Mouse (Mus musculus): ENCODE data around the gene Hnrnpa1. TPM values are rescaled to one million over a fixed set of nuclear protein-coding genes. Genes with fewer than 3 reads are reported as not detected.

Gene Hnrnpa1
- polyA plus RNA-seq, 1 experiment from 2014 or later = 720 TPM

DNA sequence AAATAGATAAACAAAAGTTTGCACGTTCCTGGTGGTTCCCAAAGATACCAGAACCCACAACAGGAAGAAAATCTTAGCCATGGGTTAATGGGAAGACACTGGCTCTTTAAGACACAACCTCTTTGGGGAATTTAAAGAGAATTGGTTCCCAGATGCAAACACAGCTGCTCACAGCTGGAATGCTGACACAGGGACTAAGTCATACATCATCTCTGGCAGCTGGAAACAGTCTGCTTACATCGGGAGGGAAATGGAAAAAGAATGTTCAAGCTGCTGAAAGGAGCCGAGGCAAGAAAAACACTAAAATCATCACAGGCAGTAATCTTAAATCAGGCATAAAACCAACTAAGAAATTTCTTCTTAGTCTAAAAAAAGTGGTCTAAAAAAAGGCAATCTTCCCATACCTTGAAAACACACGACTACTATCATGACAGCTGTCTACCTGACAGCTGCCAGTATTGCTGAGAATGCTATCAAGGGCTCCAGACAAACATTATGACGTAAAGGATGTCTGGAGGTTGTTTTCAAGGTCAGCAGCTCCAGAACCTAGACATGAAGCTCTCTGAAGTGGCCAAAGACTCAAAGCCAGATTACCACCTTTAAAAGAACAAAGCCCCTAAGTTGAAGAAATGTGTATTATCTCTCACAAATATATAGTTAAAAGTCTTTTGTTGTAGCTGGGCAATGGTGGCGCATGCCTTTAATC is 38.0 kb upstream of the Hnrnpa1 start:
- H3K9ac ChIP-seq (ENCODE audit: low read depth, low read length) = no peak overlapping the region
- no peaks in the 10 kb centered on the region for H3K27me3 ChIP-seq (ENCODE audit: insufficient read depth, low read length)
- ATAC-seq (replicated peaks; ENCODE audit: low FRiP score, low read depth) (peak; percentile 49; the same call in 1 of the 2 replicates), DNase-seq (ENCODE audit: low spot score) (peak; percentile 92)
- 34% methylated on average over 6 of the region's 6 CpGs for WGBS
- H3K4me2 ChIP-seq (ENCODE audit: low read length) = no peak overlapping the region
- no peaks in the 10 kb centered on the region for H3K9me3 ChIP-seq (replicated peaks; ENCODE audit: low read length)
- peaks cover 2% of the 10 kb centered on the region; the same call in 1 of the 2 replicates for H3K4me1 ChIP-seq (replicated peaks; ENCODE audit: insufficient read depth, low read length)
- H3K36me3 ChIP-seq (ENCODE audit: insufficient read depth, low read length) = peaks cover 49% of the 10 kb centered on the region
- TF ChIP-seq CTCF (IDR thresholded peaks at IDR 0.05; ENCODE audit: low read depth) = no peak
- no peak overlapping the region for H3K4me3 ChIP-seq (replicated peaks; ENCODE audit: low read depth, low read length)
- H3K27ac ChIP-seq = peak overlapping the region; percentile 51

DNA sequence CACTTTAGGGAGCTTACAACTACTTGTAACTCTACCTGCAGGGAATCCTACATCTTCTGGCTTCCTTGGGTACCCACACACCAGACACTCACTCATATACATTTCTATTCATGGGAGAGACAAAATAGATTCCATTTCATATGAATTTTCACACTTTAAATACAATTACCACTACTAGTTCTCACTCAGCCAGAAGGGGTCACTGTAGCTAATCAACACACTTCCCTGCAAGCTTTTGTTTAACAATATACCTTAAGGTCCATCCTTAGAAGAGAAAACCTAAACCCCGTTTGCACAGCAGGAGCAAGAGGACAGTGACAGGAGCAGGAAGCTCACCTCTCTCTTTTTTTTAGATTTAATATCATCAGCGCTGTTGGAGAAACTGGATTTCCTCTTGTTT is 35.1 kb upstream of the Hnrnpa1 start:
- Histone ChIP-seq H3K9ac (ENCODE audit: low read depth, low read length) (no peak overlapping the region), H3K4me2 (ENCODE audit: low read length) (no peak overlapping the region), H3K27ac (no peak overlapping the region), H3K27me3 (ENCODE audit: insufficient read depth, low read length) (no peaks in the 10 kb centered on the region), H3K4me1 (replicated peaks; ENCODE audit: insufficient read depth, low read length) (peaks cover 2% of the 10 kb centered on the region; the same call in 1 of the 2 replicates), H3K4me3 (replicated peaks; ENCODE audit: low read depth, low read length) (no peak overlapping the region), H3K9me3 (replicated peaks; ENCODE audit: low read length) (no peaks in the 10 kb centered on the region), H3K36me3 (ENCODE audit: insufficient read depth, low read length) (peaks cover 40% of the 10 kb centered on the region; the same call in 1 of the 2 replicates)
- ATAC-seq (replicated peaks; ENCODE audit: low FRiP score, low read depth) = no peak
- peak; percentile 68 for DNase-seq (ENCODE audit: low spot score)
- WGBS = 48% methylated on average over 2 of the region's 2 CpGs
- peak; percentile 70 for TF ChIP-seq CTCF (IDR thresholded peaks at IDR 0.05; ENCODE audit: low read depth)

DNA sequence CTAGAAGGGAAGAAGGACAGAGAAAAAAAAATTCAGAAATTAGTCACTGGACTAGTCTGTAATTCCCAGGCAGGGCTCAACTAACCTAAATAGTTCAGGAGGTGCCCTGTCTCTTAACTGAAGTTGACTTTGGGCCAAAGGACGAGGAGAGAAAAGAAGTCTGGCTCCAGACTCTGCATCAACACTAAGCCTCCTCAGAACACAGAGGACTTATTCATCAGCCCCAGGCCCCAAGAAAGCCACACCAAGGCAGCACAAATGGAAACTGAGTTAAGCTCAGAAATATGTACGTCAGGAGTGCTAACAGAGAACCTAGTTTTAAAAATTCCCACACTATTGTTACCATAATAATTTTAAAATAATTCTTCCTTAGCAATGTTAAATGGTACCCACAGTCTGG is 26.1 kb upstream of the Hnrnpa1 start:
- WGBS = 36% methylated on average over 2 of the region's 2 CpGs
- Histone ChIP-seq H3K27me3 (ENCODE audit: insufficient read depth, low read length) (no peaks in the 10 kb centered on the region), H3K27ac (peak overlapping the region; percentile 20), H3K36me3 (ENCODE audit: insufficient read depth, low read length) (peaks cover 28% of the 10 kb centered on the region), H3K4me3 (replicated peaks; ENCODE audit: low read depth, low read length) (peak overlapping the region; percentile 6), H3K4me2 (ENCODE audit: low read length) (peak overlapping the region; percentile 41), H3K4me1 (replicated peaks; ENCODE audit: insufficient read depth, low read length) (peaks cover 6% of the 10 kb centered on the region), H3K9ac (ENCODE audit: low read depth, low read length) (no peak overlapping the region), H3K9me3 (replicated peaks; ENCODE audit: low read length) (no peaks in the 10 kb centered on the region)
- DNase-seq (ENCODE audit: low spot score) = no peak
- no peak for TF ChIP-seq CTCF (IDR thresholded peaks at IDR 0.05; ENCODE audit: low read depth)
- ATAC-seq (replicated peaks; ENCODE audit: low FRiP score, low read depth) = no peak

DNA sequence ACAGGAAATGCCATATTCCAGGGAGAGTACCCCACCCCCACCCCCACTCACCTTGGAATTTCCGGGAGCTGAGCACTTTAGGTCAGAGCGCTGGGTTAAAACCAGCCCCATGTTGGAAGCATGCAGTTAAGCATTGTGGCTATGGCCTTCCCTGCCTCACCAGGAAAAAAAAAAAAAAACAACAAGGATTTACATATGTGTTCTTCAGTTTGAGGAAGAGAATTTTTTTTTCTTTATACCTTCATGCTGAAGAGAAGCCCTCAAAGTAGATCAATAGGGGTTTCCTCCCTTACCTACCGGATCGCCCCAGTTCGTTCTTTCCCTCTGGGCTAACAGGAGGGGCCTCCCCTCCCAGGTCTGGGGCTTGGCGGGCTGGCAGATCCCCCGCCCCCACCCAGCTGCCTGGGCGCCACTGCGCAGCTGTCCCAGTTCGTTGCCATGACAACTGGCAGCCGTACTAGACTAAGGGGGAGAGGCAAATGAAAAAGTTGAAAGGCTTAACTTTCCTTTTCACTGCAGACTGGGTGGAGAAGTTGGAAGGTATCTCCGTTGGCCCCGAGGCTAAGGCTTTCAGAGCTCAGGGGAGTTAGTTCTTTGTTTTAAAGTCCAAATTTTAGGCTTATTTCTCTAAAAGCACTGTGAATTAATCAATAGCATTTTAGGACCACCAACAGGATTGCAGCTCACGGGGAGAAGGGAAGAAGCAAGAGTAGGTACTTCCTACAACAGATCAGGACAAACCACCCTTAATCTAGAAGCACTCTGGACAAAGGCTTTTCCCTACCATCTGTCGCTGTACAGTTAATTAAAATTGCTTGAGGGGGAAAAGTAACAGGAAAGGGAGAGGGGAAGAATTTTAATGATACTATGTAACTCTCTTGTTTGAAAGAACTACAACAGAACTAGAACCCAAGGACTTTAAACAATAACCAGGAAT is 25.0 kb upstream of the Hnrnpa1 start:
- H3K4me1 ChIP-seq (replicated peaks; ENCODE audit: insufficient read depth, low read length) = peaks cover 6% of the 10 kb centered on the region
- no peaks in the 10 kb centered on the region for H3K9me3 ChIP-seq (replicated peaks; ENCODE audit: low read length)
- peak overlapping the region; percentile 96 for H3K27ac ChIP-seq
- H3K4me3 ChIP-seq (replicated peaks; ENCODE audit: low read depth, low read length) = peak overlapping the region; percentile 37
- WGBS = under 1% methylated on average over 15 of the region's 15 CpGs
- H3K27me3 ChIP-seq (ENCODE audit: insufficient read depth, low read length) = no peaks in the 10 kb centered on the region
- peak overlapping the region; percentile 44; the same call in 1 of the 2 replicates for H3K9ac ChIP-seq (ENCODE audit: low read depth, low read length)
- ATAC-seq (replicated peaks; ENCODE audit: low FRiP score, low read depth) = peak; percentile 95
- H3K36me3 ChIP-seq (ENCODE audit: insufficient read depth, low read length) = peaks cover 21% of the 10 kb centered on the region
- peak overlapping the region; percentile 84 for H3K4me2 ChIP-seq (ENCODE audit: low read length)
- no peak for TF ChIP-seq CTCF (IDR thresholded peaks at IDR 0.05; ENCODE audit: low read depth)
- DNase-seq (ENCODE audit: low spot score) = peak; percentile 97

DNA sequence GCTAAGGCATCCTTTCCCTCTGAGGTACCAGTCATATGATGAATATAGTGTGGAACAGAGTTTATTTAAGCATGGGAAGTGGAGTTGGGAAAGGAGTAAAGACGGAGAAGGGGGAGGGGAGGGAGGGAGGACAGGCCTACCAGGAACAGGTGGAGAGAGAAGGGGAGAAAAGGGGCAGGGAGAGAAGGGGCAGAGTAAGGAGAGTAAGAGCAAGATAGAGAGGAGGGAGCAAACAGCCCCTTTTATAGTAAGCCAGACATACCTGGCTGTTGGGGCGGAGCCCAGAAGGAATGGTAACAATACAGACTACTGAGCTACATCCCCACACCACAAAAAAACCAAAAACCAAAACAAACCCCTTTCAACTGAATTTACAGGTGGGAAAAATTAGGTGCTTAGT is 24.2 kb upstream of the Hnrnpa1 start:
- Histone ChIP-seq H3K4me3 (replicated peaks; ENCODE audit: low read depth, low read length) (0 out of 2 replicates have a peak overlapping the region, but pooled peaks have one; percentile 37), H3K9ac (ENCODE audit: low read depth, low read length) (0 out of 2 replicates have a peak overlapping the region, but pooled peaks have one; percentile 44)
- ATAC-seq (replicated peaks; ENCODE audit: low FRiP score, low read depth) = no peak

DNA sequence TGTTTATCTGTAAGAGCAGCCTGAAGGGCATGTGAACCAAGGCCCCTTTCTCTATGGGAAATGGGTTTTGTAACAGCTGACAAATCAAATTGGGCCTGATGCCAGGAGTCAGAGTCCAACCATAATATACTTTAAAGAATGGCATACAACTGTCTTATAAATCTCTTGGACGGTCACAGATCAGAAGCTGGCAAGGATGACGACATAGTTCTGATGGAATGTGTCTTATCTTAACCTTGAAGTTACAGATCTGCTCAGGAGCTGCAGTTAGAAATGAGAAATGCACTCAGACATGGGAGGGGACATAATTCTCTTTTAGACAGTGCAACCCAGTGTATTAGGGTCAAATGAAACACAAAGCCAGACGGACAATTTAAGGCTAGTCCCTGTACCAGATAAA is 19.4 kb upstream of the Hnrnpa1 start:
- WGBS = 15% methylated on average over 3 of the region's 3 CpGs
- H3K9ac ChIP-seq (ENCODE audit: low read depth, low read length) = no peak overlapping the region
- peak overlapping the region; percentile 73 for H3K27ac ChIP-seq
- DNase-seq (ENCODE audit: low spot score) (peak; percentile 49), ATAC-seq (replicated peaks; ENCODE audit: low FRiP score, low read depth) (peak; percentile 33; the same call in 1 of the 2 replicates)
- no peaks in the 10 kb centered on the region for H3K36me3 ChIP-seq (ENCODE audit: insufficient read depth, low read length)
- H3K4me1 ChIP-seq (replicated peaks; ENCODE audit: insufficient read depth, low read length) = peaks cover 6% of the 10 kb centered on the region
- TF ChIP-seq CTCF (IDR thresholded peaks at IDR 0.05; ENCODE audit: low read depth) = no peak
- H3K27me3 ChIP-seq (ENCODE audit: insufficient read depth, low read length) = no peaks in the 10 kb centered on the region
- H3K9me3 ChIP-seq (replicated peaks; ENCODE audit: low read length) = no peaks in the 10 kb centered on the region
- no peak overlapping the region for H3K4me2 ChIP-seq (ENCODE audit: low read length)
- H3K4me3 ChIP-seq (replicated peaks; ENCODE audit: low read depth, low read length) = no peak overlapping the region

More for the DNA sequence above, 24.2 kb upstream of the Hnrnpa1 start:
- 19% methylated on average over 2 of the region's 2 CpGs for WGBS
- Histone ChIP-seq H3K27me3 (ENCODE audit: insufficient read depth, low read length) (no peaks in the 10 kb centered on the region), H3K27ac (peak overlapping the region; percentile 96), H3K9me3 (replicated peaks; ENCODE audit: low read length) (no peaks in the 10 kb centered on the region), H3K4me1 (replicated peaks; ENCODE audit: insufficient read depth, low read length) (peaks cover 6% of the 10 kb centered on the region), H3K36me3 (ENCODE audit: insufficient read depth, low read length) (peaks cover 13% of the 10 kb centered on the region; the same call in 1 of the 2 replicates), H3K4me2 (ENCODE audit: low read length) (peak overlapping the region; percentile 84)
- no peak for TF ChIP-seq CTCF (IDR thresholded peaks at IDR 0.05; ENCODE audit: low read depth)
- no peak for DNase-seq (ENCODE audit: low spot score)

All from kidney, postnatal 0 days (tissue).